8 mouse cellular contexts compared by ENCODE assay signal in the genomic region with DNA sequence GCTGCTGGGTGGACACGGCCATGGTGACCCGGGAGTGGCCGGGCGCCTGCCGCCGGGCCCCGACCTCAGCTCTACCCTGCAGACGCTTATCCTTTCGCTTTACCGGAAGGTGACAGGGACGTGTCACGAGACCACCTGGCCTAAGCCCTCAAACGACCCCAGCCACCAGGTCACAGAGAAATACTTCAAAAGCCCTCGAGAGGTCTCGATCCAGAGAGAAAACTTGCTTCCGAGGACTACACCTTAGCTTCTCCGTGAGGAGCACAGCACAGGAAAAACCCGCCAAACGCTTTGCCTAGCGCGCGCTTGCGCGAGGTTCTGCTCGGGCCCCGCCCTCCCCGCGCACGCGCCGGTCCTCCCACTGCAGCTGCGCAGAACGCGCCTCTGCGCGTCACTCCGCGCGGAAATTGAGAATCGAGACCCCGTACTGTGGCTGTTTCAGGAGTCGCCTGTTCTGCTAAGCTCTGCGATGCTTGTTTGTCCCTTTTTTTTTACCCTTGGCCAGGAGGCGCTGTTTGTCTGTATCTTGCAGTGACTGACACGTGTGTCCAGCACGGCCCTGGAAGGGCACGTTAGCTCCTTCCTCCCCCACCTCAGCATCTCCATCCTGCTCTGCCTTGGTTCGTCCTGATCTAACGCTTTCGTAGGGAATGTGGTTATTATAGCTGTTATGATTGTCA. TPM values are rescaled to one million over a fixed set of nuclear protein-coding genes. Genes with fewer than 3 reads are reported as not detected.
DNase-seq lines count a peak whose midpoint lies in the region; ATAC-seq lines count a peak whose summit lies in the region.

A gene (minus strand): TSS at position 320 of the 680 bp plus-strand sequence.

- peak; percentile 94 for DNase-seq in ZHBTc4 (ENCODE audit: low read depth, low spot score)
- DNase-seq in gastrocnemius, postnatal 10 days, result peak; percentile 88
- peak; percentile 95 for DNase-seq in induced T-regulatory cell, adult 2 months (ENCODE audit: low read depth)
- DNase-seq in left cerebral cortex, adult 9 months (ENCODE audit: low spot score in 2 of 2), result peak; percentile 39 to 86
- DNase-seq in right cerebral cortex, postnatal 14 days, result peak; percentile 89
- peak; percentile 84 to 88 for DNase-seq in urinary bladder, postnatal 36 days (ENCODE audit: low spot score in 2 of 2)

- ATAC-seq in common myeloid progenitor, adult 5-6 weeks (replicated peaks; ENCODE audit: low read depth, poor library complexity, severe bottlenecking), result peak; percentile 81
- peak; percentile 64 for ATAC-seq in megakaryocyte progenitor cell, adult 5-6 weeks (replicated peaks; ENCODE audit: poor library complexity)

RNA-seq across cellular contexts. Expression of the gene that starts here (rescaled TPM):
- 61.2 and 63.5 TPM in 2 replicates for total RNA-seq in common myeloid progenitor, adult 5-6 weeks (2017)
- total RNA-seq in gastrocnemius, postnatal 10 days (2021), result 10 to 100 TPM; 13.7 to 18.7 TPM
- total RNA-seq in megakaryocyte progenitor cell, adult 5-6 weeks (2015), result 60.9 and 76.7 TPM in 2 replicates
- 57.4 and 61.3 TPM in 2 replicates for total RNA-seq in megakaryocyte progenitor cell, adult 5-6 weeks (2017)

Comparison
In these comparisons a context has a peak if more than half of its experiments do, and no peak if none do; other contexts are left out.
1. Peak in every context shown above with its lines: DNase-seq and ATAC-seq.